Mouse (Mus musculus): ENCODE results near the gene Mcf2l. TPM values are rescaled to one million over a fixed set of nuclear protein-coding genes. Genes with fewer than 3 reads are reported as not detected.

The Mcf2l gene
- polyA plus RNA-seq, 1 experiment from 2014 or later: 21.5 TPM

DNA sequence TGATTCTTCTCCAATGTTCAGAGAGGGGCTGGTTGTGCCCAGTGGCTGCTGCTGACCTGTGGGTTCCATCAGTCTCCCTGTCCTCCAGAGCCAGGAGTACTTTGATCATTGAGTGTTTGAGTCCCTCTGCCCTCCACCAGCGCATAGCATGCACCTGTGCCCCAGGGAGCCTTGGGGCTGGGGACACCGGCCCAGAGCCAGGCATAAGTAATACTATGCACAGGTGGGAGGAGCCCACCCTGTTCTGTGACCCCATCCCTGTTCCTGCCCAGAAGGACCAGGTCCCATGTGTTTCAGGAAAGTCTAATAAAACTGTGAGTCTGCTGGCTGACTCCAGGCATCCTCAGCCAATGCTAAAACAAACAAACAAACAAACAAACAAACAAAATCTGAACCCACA, 104.7 kb downstream of the Mcf2l start:
- Histone ChIP-seq H3K27ac (ENCODE audit: low read length) (no peak overlapping the region), H3K4me1 (ENCODE audit: insufficient read depth, low read length) (peaks cover 4% of the 10 kb centered on the region; the same call in 1 of the 2 replicates), H3K36me3 (ENCODE audit: insufficient read depth, low read length) (peaks cover 10% of the 10 kb centered on the region), H3K4me3 (ENCODE audit: low read length) (no peak overlapping the region), H3K4me2 (replicated peaks; ENCODE audit: low read depth, low read length) (no peak overlapping the region), H3K9ac (replicated peaks; ENCODE audit: low read length) (no peak overlapping the region), H3K9me3 (ENCODE audit: low read length) (no peaks in the 10 kb centered on the region), H3K27me3 (ENCODE audit: insufficient read depth, low read length) (no peaks in the 10 kb centered on the region)
- peak; percentile 60; the same call in 1 of the 2 replicates for ATAC-seq (ENCODE audit: low FRiP score, low TSS enrichment)
- 50% methylated on average over 2 of the region's 2 CpGs for WGBS

DNA sequence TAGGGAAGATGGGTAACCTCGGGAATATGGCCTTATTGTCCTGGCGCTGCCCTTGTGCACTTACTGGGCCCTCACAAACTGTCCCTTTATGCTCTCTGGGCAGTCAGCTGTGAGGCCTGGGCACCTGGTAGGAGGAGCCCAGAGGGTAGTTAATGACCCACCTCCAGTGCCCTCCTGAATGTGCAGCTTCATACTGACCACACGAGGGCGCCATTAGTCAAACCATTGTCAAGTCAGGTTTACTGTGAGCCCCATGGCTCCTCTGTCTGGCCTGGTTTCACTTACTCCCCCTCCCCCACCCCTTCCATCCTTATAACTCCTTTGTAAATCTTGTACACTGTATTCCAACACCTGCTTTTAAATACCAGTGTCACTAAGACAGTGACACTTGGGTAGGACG, 105.1 kb downstream of the Mcf2l start:
- H3K4me3 ChIP-seq (ENCODE audit: low read length): no peak overlapping the region
- peak; percentile 91 for ATAC-seq (ENCODE audit: low FRiP score, low TSS enrichment)
- peaks cover 7% of the 10 kb centered on the region for H3K36me3 ChIP-seq (ENCODE audit: insufficient read depth, low read length)
- no peaks in the 10 kb centered on the region for H3K27me3 ChIP-seq (ENCODE audit: insufficient read depth, low read length)
- H3K9ac ChIP-seq (replicated peaks; ENCODE audit: low read length): no peak overlapping the region
- no peaks in the 10 kb centered on the region for H3K9me3 ChIP-seq (ENCODE audit: low read length)
- H3K4me1 ChIP-seq (ENCODE audit: insufficient read depth, low read length): peaks cover 4% of the 10 kb centered on the region; the same call in 1 of the 2 replicates
- H3K27ac ChIP-seq (ENCODE audit: low read length): no peak overlapping the region
- H3K4me2 ChIP-seq (replicated peaks; ENCODE audit: low read depth, low read length): no peak overlapping the region
- WGBS: 23% methylated on average over 5 of the region's 5 CpGs

DNA sequence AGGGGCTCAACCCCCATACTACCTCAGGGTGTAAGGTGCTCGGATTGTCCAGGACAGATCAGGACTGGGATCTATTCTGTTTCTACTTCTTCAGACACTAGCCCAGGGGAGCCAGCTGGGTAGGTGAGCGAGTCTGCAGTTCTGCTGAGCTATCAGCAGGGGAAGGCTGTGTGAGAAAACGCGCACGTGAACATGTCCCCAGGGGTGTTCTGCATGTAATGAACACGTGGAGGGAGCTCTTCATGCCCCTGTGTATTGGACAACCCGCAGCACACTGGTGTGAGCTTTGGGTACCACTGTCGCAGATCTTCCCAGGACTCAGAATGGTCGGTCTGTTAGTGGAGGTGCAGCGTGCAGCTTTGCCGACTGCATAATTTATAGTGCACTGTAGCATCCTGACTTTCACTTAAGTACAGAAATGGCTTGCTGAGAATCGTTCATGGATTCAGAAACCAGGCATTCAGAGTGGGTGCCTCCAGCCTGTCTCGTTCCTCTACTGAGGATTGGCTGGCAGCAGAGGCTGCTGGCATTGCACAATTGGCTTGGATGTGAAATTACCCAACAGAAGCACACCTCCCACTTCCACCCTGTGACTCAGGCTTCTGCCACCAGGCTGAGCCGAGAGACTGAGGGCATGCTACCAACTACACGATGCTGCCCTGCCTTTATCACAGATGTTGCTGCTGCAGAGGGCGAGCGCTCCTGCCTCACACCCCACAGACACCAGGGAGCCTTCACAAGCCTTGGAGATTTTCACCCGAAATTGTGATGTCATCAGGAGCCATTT, 110.3 kb downstream of the Mcf2l start:
- no peak overlapping the region for H3K9ac ChIP-seq (replicated peaks; ENCODE audit: low read length)
- no peak overlapping the region for H3K4me3 ChIP-seq (ENCODE audit: low read length)
- H3K4me2 ChIP-seq (replicated peaks; ENCODE audit: low read depth, low read length): no peak overlapping the region
- no peaks in the 10 kb centered on the region for H3K4me1 ChIP-seq (ENCODE audit: insufficient read depth, low read length)
- no peaks in the 10 kb centered on the region; the same call in 1 of the 2 replicates for H3K36me3 ChIP-seq (ENCODE audit: insufficient read depth, low read length)
- ATAC-seq (ENCODE audit: low FRiP score, low TSS enrichment): no peak
- WGBS: 81% methylated on average over 18 of the region's 18 CpGs
- no peaks in the 10 kb centered on the region for H3K9me3 ChIP-seq (ENCODE audit: low read length)
- H3K27ac ChIP-seq (ENCODE audit: low read length): no peak overlapping the region
- no peaks in the 10 kb centered on the region for H3K27me3 ChIP-seq (ENCODE audit: insufficient read depth, low read length)

DNA sequence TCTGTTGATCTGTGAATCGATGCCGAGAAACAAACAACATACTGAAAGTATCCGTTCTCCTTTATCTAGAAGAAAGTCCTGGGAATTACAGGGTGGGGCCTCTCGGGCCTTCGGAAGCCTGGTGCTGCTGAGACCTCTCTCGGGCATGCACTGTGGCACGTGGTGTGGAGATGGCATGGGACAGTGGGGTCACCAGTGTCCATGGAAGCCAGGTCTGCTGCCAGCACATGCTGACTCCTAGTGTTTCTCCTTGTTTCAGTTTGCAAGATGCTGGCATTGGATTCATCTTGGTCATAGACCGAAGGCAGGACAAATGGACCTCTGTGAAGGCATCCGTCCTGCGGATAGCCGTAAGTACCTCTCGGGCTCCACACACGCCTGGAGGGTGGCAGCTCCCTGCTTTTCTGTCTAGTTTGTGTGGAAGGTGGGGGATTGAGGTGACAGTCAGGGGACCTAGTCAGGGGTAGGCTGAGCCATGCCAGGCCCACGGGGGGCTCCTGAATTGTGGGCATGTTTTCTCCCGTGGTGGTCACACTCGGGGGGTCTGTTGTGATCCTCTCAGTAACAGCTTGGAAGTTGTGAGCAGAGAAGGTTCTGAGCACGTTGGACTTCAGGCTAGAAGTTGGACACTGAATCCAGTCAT, 111.1 kb downstream of the Mcf2l start:
- Histone ChIP-seq H3K9ac (replicated peaks; ENCODE audit: low read length) (no peak overlapping the region), H3K4me2 (replicated peaks; ENCODE audit: low read depth, low read length) (no peak overlapping the region), H3K4me3 (ENCODE audit: low read length) (no peak overlapping the region), H3K36me3 (ENCODE audit: insufficient read depth, low read length) (no peaks in the 10 kb centered on the region; the same call in 1 of the 2 replicates), H3K27ac (ENCODE audit: low read length) (no peak overlapping the region), H3K4me1 (ENCODE audit: insufficient read depth, low read length) (no peaks in the 10 kb centered on the region), H3K9me3 (ENCODE audit: low read length) (no peaks in the 10 kb centered on the region), H3K27me3 (ENCODE audit: insufficient read depth, low read length) (no peaks in the 10 kb centered on the region)
- WGBS: 91% methylated on average over 17 of the region's 17 CpGs
- no peak for ATAC-seq (ENCODE audit: low FRiP score, low TSS enrichment)

DNA sequence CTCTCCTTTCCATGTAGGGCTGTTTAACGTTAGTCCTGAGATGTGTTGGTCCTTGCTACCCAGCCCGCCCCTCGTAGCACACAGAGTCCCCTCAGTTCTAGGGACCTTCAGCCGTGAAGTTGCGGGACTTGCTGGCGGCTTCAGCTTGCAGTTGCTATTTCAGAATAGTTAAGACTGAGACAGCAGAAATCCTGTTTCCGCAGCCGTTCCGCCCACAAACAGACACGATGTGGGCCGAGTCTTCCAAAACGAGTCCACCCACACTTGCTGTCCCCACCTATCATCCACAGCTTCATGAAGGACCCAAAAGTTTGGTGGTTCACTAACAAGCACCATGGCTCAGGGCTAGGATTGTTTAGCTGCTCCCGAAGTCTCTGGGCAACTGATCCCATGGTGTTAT, 111.7 kb downstream of the Mcf2l start:
- ATAC-seq (ENCODE audit: low FRiP score, low TSS enrichment): no peak
- H3K4me1 ChIP-seq (ENCODE audit: insufficient read depth, low read length): no peaks in the 10 kb centered on the region
- H3K4me3 ChIP-seq (ENCODE audit: low read length): no peak overlapping the region
- no peaks in the 10 kb centered on the region for H3K9me3 ChIP-seq (ENCODE audit: low read length)
- H3K4me2 ChIP-seq (replicated peaks; ENCODE audit: low read depth, low read length): no peak overlapping the region
- WGBS: 87% methylated on average over 13 of the region's 13 CpGs
- no peaks in the 10 kb centered on the region for H3K27me3 ChIP-seq (ENCODE audit: insufficient read depth, low read length)
- no peak overlapping the region for H3K9ac ChIP-seq (replicated peaks; ENCODE audit: low read length)
- no peaks in the 10 kb centered on the region; the same call in 1 of the 2 replicates for H3K36me3 ChIP-seq (ENCODE audit: insufficient read depth, low read length)
- H3K27ac ChIP-seq (ENCODE audit: low read length): no peak overlapping the region

DNA sequence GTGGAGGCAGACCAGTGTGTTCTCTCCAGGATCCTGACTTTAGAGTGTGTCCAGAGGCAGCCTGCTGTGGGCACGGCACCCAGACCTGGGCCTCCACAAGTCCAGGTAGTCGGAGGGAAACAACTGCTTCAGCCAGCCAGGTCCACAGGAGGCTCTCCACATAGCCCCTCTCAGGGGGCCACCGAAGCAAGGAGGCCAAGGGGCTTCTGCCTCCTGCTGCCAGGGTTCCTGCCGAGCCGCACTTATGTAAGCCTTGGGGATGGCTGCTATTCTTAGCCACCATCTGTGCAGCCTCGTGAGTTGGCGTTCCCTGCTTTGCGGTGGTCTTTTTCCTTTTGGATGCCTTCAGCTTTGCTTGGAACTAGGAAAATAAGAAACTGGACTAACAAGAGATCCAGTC, 114.0 kb downstream of the Mcf2l start:
- no peak for ATAC-seq (ENCODE audit: low FRiP score, low TSS enrichment)
- Histone ChIP-seq H3K27ac (ENCODE audit: low read length) (no peak overlapping the region), H3K4me3 (ENCODE audit: low read length) (no peak overlapping the region), H3K4me2 (replicated peaks; ENCODE audit: low read depth, low read length) (no peak overlapping the region), H3K4me1 (ENCODE audit: insufficient read depth, low read length) (no peaks in the 10 kb centered on the region), H3K9me3 (ENCODE audit: low read length) (no peaks in the 10 kb centered on the region), H3K27me3 (ENCODE audit: insufficient read depth, low read length) (no peaks in the 10 kb centered on the region), H3K36me3 (ENCODE audit: insufficient read depth, low read length) (no peaks in the 10 kb centered on the region; the same call in 1 of the 2 replicates), H3K9ac (replicated peaks; ENCODE audit: low read length) (no peak overlapping the region)
- WGBS: 83% methylated on average over 8 of the region's 8 CpGs

DNA sequence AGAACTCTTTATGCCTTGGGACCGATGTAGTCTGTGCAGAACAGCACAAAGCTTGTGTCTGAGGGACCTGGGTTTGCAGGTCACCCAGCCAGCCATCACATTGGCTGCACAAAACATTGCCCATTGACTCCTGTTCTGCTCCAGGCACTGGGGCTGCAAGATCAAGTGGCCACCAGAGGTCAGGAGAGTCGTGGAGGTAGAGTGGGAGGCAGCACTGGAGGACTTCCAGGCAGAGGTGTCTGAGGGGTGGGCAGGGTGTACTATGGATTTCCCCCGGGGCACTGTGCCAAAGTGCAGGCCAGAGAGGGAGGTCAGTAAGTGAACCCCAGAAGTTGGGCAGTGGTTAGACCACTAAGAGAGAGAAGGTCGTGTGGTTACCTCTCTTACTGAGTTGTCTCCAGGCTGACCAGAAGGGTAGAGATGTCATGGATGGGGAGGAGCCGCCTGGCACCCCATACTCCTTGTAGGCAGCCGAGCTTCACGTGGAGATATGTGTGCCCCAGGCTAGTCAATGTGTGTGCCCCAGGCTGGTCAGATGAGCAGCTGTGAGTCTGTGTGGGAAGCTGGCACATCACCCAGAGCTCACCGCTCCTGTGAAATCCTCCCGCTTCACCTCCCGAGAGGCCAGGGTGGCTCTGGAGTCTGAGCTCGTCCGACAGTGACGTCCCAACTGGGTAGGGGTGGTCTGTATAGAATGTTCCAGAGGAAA, 115.3 kb downstream of the Mcf2l start:
- no peak for ATAC-seq (ENCODE audit: low FRiP score, low TSS enrichment)
- H3K4me3 ChIP-seq (ENCODE audit: low read length): no peak overlapping the region
- H3K4me1 ChIP-seq (ENCODE audit: insufficient read depth, low read length): no peaks in the 10 kb centered on the region
- H3K27me3 ChIP-seq (ENCODE audit: insufficient read depth, low read length): no peaks in the 10 kb centered on the region
- H3K36me3 ChIP-seq (ENCODE audit: insufficient read depth, low read length): no peaks in the 10 kb centered on the region
- 73% methylated on average over 13 of the region's 13 CpGs for WGBS
- no peak overlapping the region for H3K4me2 ChIP-seq (replicated peaks; ENCODE audit: low read depth, low read length)
- no peaks in the 10 kb centered on the region for H3K9me3 ChIP-seq (ENCODE audit: low read length)
- H3K9ac ChIP-seq (replicated peaks; ENCODE audit: low read length): no peak overlapping the region
- H3K27ac ChIP-seq (ENCODE audit: low read length): no peak overlapping the region

DNA sequence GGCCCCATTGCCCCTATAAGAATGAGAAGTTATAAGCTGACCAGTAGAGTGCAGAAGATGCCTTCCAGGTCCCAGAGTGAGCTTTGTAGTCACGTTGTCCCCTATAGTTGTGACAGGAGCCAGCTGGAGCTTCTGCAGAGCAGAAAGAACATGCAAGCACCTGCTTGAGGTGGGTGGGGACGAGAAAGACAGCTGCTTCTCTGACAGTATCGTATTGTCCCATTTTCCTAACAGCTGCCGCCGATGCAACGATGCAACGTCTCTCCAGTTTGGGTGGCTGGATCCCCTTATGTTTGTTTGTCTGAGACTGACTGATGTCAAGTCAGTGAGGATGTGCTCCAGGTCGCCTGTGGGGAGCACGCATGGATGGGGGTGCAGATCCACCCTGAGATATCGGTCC, 117.8 kb downstream of the Mcf2l start:
- H3K36me3 ChIP-seq (ENCODE audit: insufficient read depth, low read length): no peaks in the 10 kb centered on the region
- ATAC-seq (ENCODE audit: low FRiP score, low TSS enrichment): no peak
- no peak overlapping the region for H3K4me2 ChIP-seq (replicated peaks; ENCODE audit: low read depth, low read length)
- H3K27ac ChIP-seq (ENCODE audit: low read length): no peak overlapping the region
- H3K9ac ChIP-seq (replicated peaks; ENCODE audit: low read length): no peak overlapping the region
- H3K27me3 ChIP-seq (ENCODE audit: insufficient read depth, low read length): no peaks in the 10 kb centered on the region
- H3K4me3 ChIP-seq (ENCODE audit: low read length): no peak overlapping the region
- 60% methylated on average over 10 of the region's 10 CpGs for whole genome bisulfite sequencing
- peaks cover 7% of the 10 kb centered on the region for H3K4me1 ChIP-seq (ENCODE audit: insufficient read depth, low read length)
- H3K9me3 ChIP-seq (ENCODE audit: low read length): no peaks in the 10 kb centered on the region

DNA sequence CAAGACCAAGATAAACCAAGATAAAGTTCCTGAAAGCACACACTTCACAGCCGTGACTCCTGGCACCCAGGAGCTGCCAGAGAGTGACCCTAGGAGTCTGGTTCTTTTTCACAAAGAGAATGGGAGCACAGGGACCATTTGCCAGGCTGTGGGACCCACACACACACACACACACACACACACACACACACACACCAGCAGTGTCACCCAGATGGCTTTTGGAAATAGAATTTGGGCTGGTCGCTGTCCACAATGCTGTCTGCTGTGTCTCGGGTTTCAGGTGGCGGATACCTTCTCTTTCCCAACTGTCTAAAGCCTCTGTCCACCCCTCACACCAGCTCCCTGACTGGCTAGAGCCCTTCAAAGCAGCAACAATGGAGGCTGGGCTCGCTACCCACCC, 120.9 kb downstream of the Mcf2l start:
- H3K36me3 ChIP-seq (ENCODE audit: insufficient read depth, low read length): peaks cover 7% of the 10 kb centered on the region; the same call in 1 of the 2 replicates
- no peak overlapping the region for H3K9ac ChIP-seq (replicated peaks; ENCODE audit: low read length)
- no peak overlapping the region for H3K27ac ChIP-seq (ENCODE audit: low read length)
- no peak overlapping the region for H3K4me3 ChIP-seq (ENCODE audit: low read length)
- H3K27me3 ChIP-seq (ENCODE audit: insufficient read depth, low read length): no peaks in the 10 kb centered on the region
- H3K4me1 ChIP-seq (ENCODE audit: insufficient read depth, low read length): peaks cover 15% of the 10 kb centered on the region
- 63% methylated on average over 5 of the region's 5 CpGs for WGBS
- H3K9me3 ChIP-seq (ENCODE audit: low read length): no peaks in the 10 kb centered on the region
- ATAC-seq (ENCODE audit: low FRiP score, low TSS enrichment): no peak
- no peak overlapping the region for H3K4me2 ChIP-seq (replicated peaks; ENCODE audit: low read depth, low read length)
